Mouse (Mus musculus) hindbrain, embryonic 14.5 days (tissue): ENCODE results near the gene Gm7324. TPM values are rescaled to one million over a fixed set of nuclear protein-coding genes. Genes with fewer than 3 reads are reported as not detected.
"Not testable (repeated sequence)": the region's sequence is repeated elsewhere in the genome, so short reads cannot be mapped to it uniquely, and the experiment has no call there.

ENCODE experiments used
- ATAC-seq: fragments of 200-750 bp; cut with Nextera tagmentation; 2 replicates; pipeline ENCODE4 v1.8.0; 2017; ENCODE audit warnings: moderate number of reproducible peaks, mild to moderate bottlenecking, moderate TSS enrichment, moderate library complexity; ENCODE audit not compliant: low FRiP score
- DNase-seq: peaks from one replicate; pipeline ENCODE4 v3.0.0-alpha.2; 2015; ENCODE audit warnings: low spot score
- H3K27ac ChIP-seq: fragments of 300-500 bp; sonication (generic); 2 replicates; pipeline ENCODE4 v1.5.1; 2014; ENCODE audit warnings: mild to moderate bottlenecking, moderate library complexity
- H3K27me3 ChIP-seq: fragments of 300-500 bp; sonication (generic); 2 replicates; pipeline ENCODE4 v1.6.1; 2014; ENCODE audit warnings: mild to moderate bottlenecking, low read length, mixed read lengths; ENCODE audit not compliant: control insufficient read depth, insufficient read depth
- H3K36me3 ChIP-seq: fragments of 300-500 bp; sonication (generic); replicated peaks from 2 replicates; pipeline ENCODE4 v1.6.1; 2014; ENCODE audit not compliant: control insufficient read depth, insufficient read depth
- H3K4me1 ChIP-seq: fragments of 300-500 bp; sonication (generic); replicated peaks from 2 replicates; pipeline ENCODE4 v1.6.1; 2014; ENCODE audit warnings: antibody characterized with exemption, low read length, mixed read lengths; ENCODE audit not compliant: control insufficient read depth, insufficient read depth
- H3K4me2 ChIP-seq: fragments of 300-500 bp; sonication (generic); replicated peaks from 2 replicates; pipeline ENCODE4 v1.6.1; 2014; ENCODE audit warnings: mild to moderate bottlenecking, moderate library complexity
- H3K4me3 ChIP-seq: fragments of 300-500 bp; sonication (generic); replicated peaks from 2 replicates; pipeline ENCODE4 v1.5.1; 2014; ENCODE audit warnings: mild to moderate bottlenecking, low read length
- H3K9ac ChIP-seq: fragments of 300-500 bp; sonication (generic); 2 replicates; pipeline ENCODE4 v1.6.1; 2014
- H3K9me3 ChIP-seq: fragments of 300-500 bp; sonication (generic); 2 replicates; pipeline ENCODE4 v1.6.1; 2016; ENCODE audit warnings: low read length; ENCODE audit not compliant: control insufficient read depth
- WGBS: fragments of 180-500 bp; shearing (Covaris S2); extraction: QIAGEN DNeasy Blood & Tissue Kit; methylation state at CpG from one replicate; pipeline ENCODE4 v1.1.7; 2014; 5-methylcytosine and 5-hydroxymethylcytosine counted together
- polyA plus RNA-seq: library from polyadenylated mRNA; unstranded; fragments of >200 nt; fragmentation: Nextera tagmentation; extraction: Ambion mirVana; gene quantifications from 2 replicates; pipeline ENCODE4 v1.2.1, GENCODE M21; 2014

The Gm7324 gene
- 0.72 and 1.1 TPM in 2 replicates for polyA plus RNA-seq

- H3K4me1 ChIP-seq, H3K27me3 ChIP-seq, H3K9me3 ChIP-seq, H3K9ac ChIP-seq, H3K36me3 ChIP-seq, H3K4me3 ChIP-seq, H3K4me2 ChIP-seq, DNase-seq, H3K27ac ChIP-seq, ATAC-seq: not testable (repeated sequence)
- WGBS, result 85% methylated on average over 4 of the region's 4 CpGs
Measured at GRCm38 (mm10) chr14:43697621-43698020, at the start of gene Gm7324. Gm7324 (plus strand) TSS chr14:43697828.

GRCm38 (mm10) chr14:43677099-43677498 is 20.5 kb upstream of the Gm7324 start, which contains the start of gene Gm8165:
Gm8165 (minus strand) TSS chr14:43677199.
- H3K4me1 ChIP-seq, H3K4me2 ChIP-seq, H3K36me3 ChIP-seq, H3K9me3 ChIP-seq, DNase-seq, H3K27ac ChIP-seq, ATAC-seq, H3K27me3 ChIP-seq, H3K9ac ChIP-seq, H3K4me3 ChIP-seq: not testable (repeated sequence)
- WGBS, result no CpG with 5 or more reads among the region's 2 CpGs

- DNase-seq, H3K4me3 ChIP-seq, H3K27me3 ChIP-seq, H3K36me3 ChIP-seq, H3K27ac ChIP-seq, ATAC-seq, H3K9me3 ChIP-seq, H3K4me1 ChIP-seq, H3K4me2 ChIP-seq, H3K9ac ChIP-seq: not testable (repeated sequence)
- WGBS, result 88% methylated on average over 1 of the region's 3 CpGs
Measured at GRCm38 (mm10) chr14:43727385-43727784, 29.8 kb downstream of the Gm7324 start, which contains the start of gene Gm16506. Gm16506 (minus strand) TSS chr14:43727485.

- ATAC-seq, DNase-seq, H3K9ac ChIP-seq, H3K4me2 ChIP-seq, H3K36me3 ChIP-seq, H3K4me3 ChIP-seq, H3K27me3 ChIP-seq, H3K9me3 ChIP-seq, H3K4me1 ChIP-seq, H3K27ac ChIP-seq: not testable (repeated sequence)
- 75% methylated on average over 4 of the region's 4 CpGs for WGBS
Measured at GRCm38 (mm10) chr14:43747566-43747965, 49.9 kb downstream of the Gm7324 start, which contains the start of gene Gm6526. Gm6526 (plus strand) TSS chr14:43747866.

Other genes starting within 250 kb of the Gm7324 start
- gene Gm5799, start 154.3 kb upstream of the Gm7324 start, polyA plus RNA-seq, result not detected in 2 replicates
- not detected in 2 replicates for gene Gm17654, start 118.7 kb upstream of the Gm7324 start, polyA plus RNA-seq
- not detected in 2 replicates for gene Gm10375, start 89.8 kb upstream of the Gm7324 start, polyA plus RNA-seq
- not detected in 2 replicates for gene Gm8165, start 20.6 kb upstream of the Gm7324 start, polyA plus RNA-seq
- not detected in 2 replicates for gene Gm16506, start 29.7 kb downstream of the Gm7324 start, polyA plus RNA-seq
- gene Gm6526, start 50.0 kb downstream of the Gm7324 start, polyA plus RNA-seq, result not detected in 2 replicates
- gene Gm8180, start 86.9 kb downstream of the Gm7324 start, polyA plus RNA-seq, result not detected in 2 replicates
- gene Ear1, start 177.7 kb downstream of the Gm7324 start, polyA plus RNA-seq, result not detected in 2 replicates
- gene Ear10, start 225.7 kb downstream of the Gm7324 start, polyA plus RNA-seq, result not detected in 2 replicates
- 6.7 and 8.6 TPM in 2 replicates for gene Gm8113, start 227.6 kb downstream of the Gm7324 start, polyA plus RNA-seq